Mouse (Mus musculus) 416B (cell line): ENCODE results near the gene Cdh23.

ENCODE experiments used
- DNase-seq: peaks from one replicate; pipeline ENCODE4 v3.0.0; 2011; ENCODE audit warnings: low read depth

Gene Cdh23

DNA sequence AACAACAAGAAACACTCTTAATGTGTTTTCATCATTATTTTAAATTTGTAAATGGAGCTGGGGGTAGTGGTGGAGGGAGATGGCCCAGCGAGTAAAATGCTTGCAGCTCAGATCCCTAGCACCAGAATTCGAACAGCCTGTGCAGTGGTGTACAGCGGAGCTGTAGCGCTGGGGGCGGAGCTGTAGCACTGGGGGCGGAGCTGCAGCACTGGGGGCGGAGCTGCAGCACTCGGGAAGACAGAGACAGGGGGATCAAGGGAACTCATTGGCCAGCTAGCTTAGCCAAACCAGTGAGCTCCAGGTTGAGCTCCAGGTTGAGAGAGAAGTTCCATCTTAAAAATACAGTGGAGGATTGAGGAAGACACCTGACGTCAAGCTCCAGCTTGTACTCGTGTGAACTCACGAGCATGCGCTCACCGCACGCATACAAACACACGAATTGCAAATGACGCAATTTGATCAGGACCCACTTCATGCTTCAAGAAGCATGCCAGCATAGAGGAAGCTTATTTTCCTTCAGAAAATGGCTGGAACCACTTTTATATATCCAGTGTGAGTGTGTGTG lies 438.9 kb downstream of the Cdh23 start:
- DNase-seq, result no peak

DNA sequence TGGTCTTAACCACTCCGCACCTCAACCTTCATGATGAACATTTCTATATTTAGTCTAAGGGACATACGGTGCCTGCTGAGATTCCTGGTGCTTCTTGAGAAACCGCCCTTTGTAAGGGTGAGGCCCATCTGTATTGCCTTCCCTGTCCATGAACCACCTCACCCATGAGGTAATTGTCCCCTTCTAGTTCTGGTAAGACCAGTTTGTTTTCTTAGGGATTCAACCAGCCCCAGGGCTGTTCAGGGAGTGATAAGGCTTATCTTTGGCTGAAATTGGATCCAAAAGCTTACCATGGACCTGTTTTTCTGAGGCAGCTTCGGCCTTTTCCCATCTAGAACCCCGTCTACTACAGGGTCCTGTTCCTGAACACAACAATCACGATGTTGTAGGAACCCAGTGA lies 440.2 kb downstream of the Cdh23 start:
- DNase-seq, result no peak
